Mouse (Mus musculus): ENCODE results near the gene Vmn2r37.
"Not testable (repeated sequence)": the region's sequence is repeated elsewhere in the genome, so short reads cannot be mapped to it uniquely, and the experiment has no call there.

Vmn2r37 gene

GRCm38 (mm10) chr7:9223553-9223952 is at the start of gene Vmn2r37:
TSS of gene Vmn2r37 (minus strand) at chr7:9223653.
- DNase-seq (ENCODE audit: low spot score in 2 of 2) = not testable (repeated sequence)

Data from frontal cortex, postnatal 25 days (tissue).